Mouse (Mus musculus): Measurements from ENCODE around the gene Lemd1. TPM values are rescaled to one million over a fixed set of nuclear protein-coding genes. Genes with fewer than 3 reads are reported as not detected.
"Not testable (repeated sequence)": the region's sequence is repeated elsewhere in the genome, so short reads cannot be mapped to it uniquely, and the experiment has no call there.

The Lemd1 gene
- polyA plus RNA-seq, 1 experiment, result not detected

GRCm38 (mm10) chr1:132161211-132161880 lies 29.9 kb upstream of the Lemd1 start:
- no peak overlapping the region for H3K27ac ChIP-seq (ENCODE audit: control insufficient read depth, insufficient read depth, low read length)
- H3K4me3 ChIP-seq (ENCODE audit: control insufficient read depth, insufficient read depth, low read length), result no peak overlapping the region
- WGBS, result 82% methylated on average over 7 of the region's 7 CpGs
- no peaks in the 10 kb centered on the region for H3K27me3 ChIP-seq (ENCODE audit: control insufficient read depth, insufficient read depth, low read length)
- no peak for TF ChIP-seq CTCF (IDR thresholded peaks at IDR 0.05; ENCODE audit: borderline replicate concordance, control insufficient read depth, extremely low read depth, insufficient read depth, low read length, poor library complexity)
- no peak for TF ChIP-seq POLR2A (IDR thresholded peaks at IDR 0.05; ENCODE audit: control insufficient read depth, extremely low read depth, insufficient read depth, low read length, poor library complexity)
- no peaks in the 10 kb centered on the region for H3K4me1 ChIP-seq (replicated peaks; ENCODE audit: control insufficient read depth, insufficient read depth, low read length)
- no peak for DNase-seq
- no peaks in the 10 kb centered on the region for H3K36me3 ChIP-seq (ENCODE audit: control insufficient read depth, insufficient read depth, low read length)

DNA sequence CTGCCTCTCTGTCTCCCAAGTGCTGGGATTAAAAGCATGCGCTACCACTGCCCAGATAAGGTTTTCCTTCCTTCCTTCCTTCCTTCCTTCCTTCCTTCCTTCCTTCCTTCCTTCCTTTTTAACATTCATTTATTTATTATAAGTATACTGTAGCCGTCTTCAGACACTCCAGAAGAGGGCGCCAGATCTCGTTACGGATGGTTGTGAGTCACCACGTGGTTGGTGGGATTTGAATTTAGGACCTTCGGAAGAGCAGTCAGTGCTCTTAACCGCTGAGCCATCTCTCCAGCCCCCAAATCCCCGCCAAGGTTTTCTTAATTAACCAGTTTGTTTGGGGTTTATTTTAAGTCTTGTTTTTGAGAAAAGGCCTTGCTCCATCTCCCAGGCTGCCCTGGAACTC lies 28.6 kb upstream of the Lemd1 start:
- not testable (repeated sequence) for H3K36me3 ChIP-seq (ENCODE audit: control insufficient read depth, insufficient read depth, low read length); H3K4me1 ChIP-seq (replicated peaks; ENCODE audit: control insufficient read depth, insufficient read depth, low read length); H3K4me3 ChIP-seq (ENCODE audit: control insufficient read depth, insufficient read depth, low read length); DNase-seq; H3K27ac ChIP-seq (ENCODE audit: control insufficient read depth, insufficient read depth, low read length); H3K27me3 ChIP-seq (ENCODE audit: control insufficient read depth, insufficient read depth, low read length)
- 58% methylated on average over 9 of the region's 9 CpGs for WGBS

DNA sequence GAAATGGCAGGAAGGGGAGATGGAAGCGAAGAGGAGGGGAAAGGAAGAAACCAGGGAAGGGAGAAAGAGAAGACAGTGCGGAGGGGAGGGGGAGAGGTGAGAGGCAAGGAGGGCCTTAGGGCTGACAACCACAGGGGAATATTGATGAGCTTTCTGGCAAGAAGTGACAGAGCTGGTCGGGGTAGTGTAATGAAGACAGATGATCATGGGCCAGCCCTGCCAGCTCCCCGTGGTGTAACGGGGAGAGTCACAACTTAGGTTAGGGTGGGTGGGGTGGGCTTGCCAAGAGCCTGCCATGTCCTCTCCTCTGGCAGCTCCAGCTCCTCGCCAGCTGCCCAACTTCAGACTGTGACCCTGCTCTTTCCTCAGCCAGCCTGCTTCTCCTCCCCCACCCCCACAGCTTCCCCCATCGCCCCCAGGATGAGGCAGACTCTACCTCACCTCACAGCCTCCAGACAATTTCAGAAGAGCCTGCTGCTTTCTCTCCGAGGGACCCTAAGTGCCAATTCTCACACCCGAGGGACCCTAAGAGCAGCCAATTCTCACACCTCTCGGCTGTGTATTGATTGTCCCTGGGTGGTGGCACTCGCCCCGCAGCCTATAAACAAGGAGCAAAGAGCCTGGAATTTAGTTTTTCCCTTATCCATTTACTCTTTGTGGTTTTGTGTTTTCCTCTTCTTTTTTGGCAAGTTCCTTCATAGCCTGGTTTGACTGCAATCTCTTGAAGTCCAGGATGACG lies 26.3 kb upstream of the Lemd1 start:
- DNase-seq, result no peak
- H3K27me3 ChIP-seq (ENCODE audit: control insufficient read depth, insufficient read depth, low read length), result no peaks in the 10 kb centered on the region
- H3K36me3 ChIP-seq (ENCODE audit: control insufficient read depth, insufficient read depth, low read length), result no peaks in the 10 kb centered on the region
- 0 out of 2 replicates have a peak, but pooled peaks cover 2% of the 10 kb centered on the region for H3K4me1 ChIP-seq (replicated peaks; ENCODE audit: control insufficient read depth, insufficient read depth, low read length)
- 72% methylated on average over 13 of the region's 13 CpGs for WGBS
- no peak overlapping the region for H3K4me3 ChIP-seq (ENCODE audit: control insufficient read depth, insufficient read depth, low read length)
- H3K27ac ChIP-seq (ENCODE audit: control insufficient read depth, insufficient read depth, low read length), result no peak overlapping the region
- TF ChIP-seq POLR2A (IDR thresholded peaks at IDR 0.05; ENCODE audit: control insufficient read depth, extremely low read depth, insufficient read depth, low read length, poor library complexity) (no peak), CTCF (IDR thresholded peaks at IDR 0.05; ENCODE audit: borderline replicate concordance, control insufficient read depth, extremely low read depth, insufficient read depth, low read length, poor library complexity) (no peak)

DNA sequence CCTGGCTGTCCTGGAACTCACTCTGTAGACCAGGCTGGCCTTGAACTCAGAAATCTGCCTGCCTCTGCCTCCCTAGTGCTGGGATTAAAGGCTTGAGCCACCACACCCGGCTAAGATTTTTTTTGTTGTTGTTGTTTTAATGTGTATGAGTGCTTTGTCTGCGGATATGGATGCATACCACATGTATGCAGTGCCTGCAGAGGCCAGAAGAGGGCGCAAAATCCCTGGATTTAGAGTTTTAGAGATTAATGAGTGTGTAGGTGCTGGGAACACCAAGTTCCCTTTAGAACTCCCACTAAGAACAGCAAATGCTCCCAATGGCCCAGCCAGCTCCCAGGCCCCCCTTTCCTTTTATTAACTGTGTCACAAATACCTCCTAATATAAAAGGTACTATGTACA lies 25.4 kb upstream of the Lemd1 start:
- 70% methylated on average over 3 of the region's 3 CpGs for WGBS
- Histone ChIP-seq H3K36me3 (ENCODE audit: control insufficient read depth, insufficient read depth, low read length) (no peaks in the 10 kb centered on the region), H3K27ac (ENCODE audit: control insufficient read depth, insufficient read depth, low read length) (no peak overlapping the region), H3K4me1 (replicated peaks; ENCODE audit: control insufficient read depth, insufficient read depth, low read length) (peaks cover 2% of the 10 kb centered on the region; the same call in 1 of the 2 replicates), H3K27me3 (ENCODE audit: control insufficient read depth, insufficient read depth, low read length) (no peaks in the 10 kb centered on the region), H3K4me3 (ENCODE audit: control insufficient read depth, insufficient read depth, low read length) (no peak overlapping the region)
- peak; percentile 44 for DNase-seq
- TF ChIP-seq POLR2A (IDR thresholded peaks at IDR 0.05; ENCODE audit: control insufficient read depth, extremely low read depth, insufficient read depth, low read length, poor library complexity) (no peak), CTCF (IDR thresholded peaks at IDR 0.05; ENCODE audit: borderline replicate concordance, control insufficient read depth, extremely low read depth, insufficient read depth, low read length, poor library complexity) (no peak)

GRCm38 (mm10) chr1:132168115-132168767 lies 23.0 kb upstream of the Lemd1 start:
- Histone ChIP-seq H3K36me3 (ENCODE audit: control insufficient read depth, insufficient read depth, low read length) (no peaks in the 10 kb centered on the region), H3K4me1 (replicated peaks; ENCODE audit: control insufficient read depth, insufficient read depth, low read length) (peaks cover 2% of the 10 kb centered on the region; the same call in 1 of the 2 replicates), H3K4me3 (ENCODE audit: control insufficient read depth, insufficient read depth, low read length) (no peak overlapping the region), H3K27ac (ENCODE audit: control insufficient read depth, insufficient read depth, low read length) (no peak overlapping the region), H3K27me3 (ENCODE audit: control insufficient read depth, insufficient read depth, low read length) (no peaks in the 10 kb centered on the region)
- 18% methylated on average over 12 of the region's 12 CpGs for WGBS
- TF ChIP-seq CTCF (IDR thresholded peaks at IDR 0.05; ENCODE audit: borderline replicate concordance, control insufficient read depth, extremely low read depth, insufficient read depth, low read length, poor library complexity), result no peak
- no peak for TF ChIP-seq POLR2A (IDR thresholded peaks at IDR 0.05; ENCODE audit: control insufficient read depth, extremely low read depth, insufficient read depth, low read length, poor library complexity)
- peak; percentile 20 for DNase-seq

DNA sequence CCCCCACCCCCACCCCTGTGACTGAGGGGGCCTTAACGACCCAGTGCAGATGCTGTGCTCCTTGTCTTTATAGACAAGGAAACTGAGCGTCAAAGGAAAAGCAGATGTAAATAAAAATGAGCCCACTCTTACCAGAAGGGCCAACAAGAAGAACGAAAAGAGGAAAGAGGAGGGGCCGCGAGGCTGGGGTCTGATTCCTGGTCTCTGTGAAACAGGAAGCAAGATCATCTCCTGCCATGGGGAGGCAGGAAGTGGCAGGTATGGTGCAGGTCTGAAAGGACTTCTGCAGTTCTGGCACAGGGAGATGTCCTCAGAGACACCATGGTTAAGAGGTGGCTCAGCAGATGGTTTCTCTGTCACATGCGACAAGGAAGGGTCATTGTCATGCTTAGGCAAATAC lies 20.5 kb upstream of the Lemd1 start:
- TF ChIP-seq POLR2A (IDR thresholded peaks at IDR 0.05; ENCODE audit: control insufficient read depth, extremely low read depth, insufficient read depth, low read length, poor library complexity) (no peak), CTCF (IDR thresholded peaks at IDR 0.05; ENCODE audit: borderline replicate concordance, control insufficient read depth, extremely low read depth, insufficient read depth, low read length, poor library complexity) (no peak)
- WGBS, result 15% methylated on average over 6 of the region's 6 CpGs
- no peak for DNase-seq
- Histone ChIP-seq H3K4me1 (replicated peaks; ENCODE audit: control insufficient read depth, insufficient read depth, low read length) (peaks cover 2% of the 10 kb centered on the region; the same call in 1 of the 2 replicates), H3K27me3 (ENCODE audit: control insufficient read depth, insufficient read depth, low read length) (no peaks in the 10 kb centered on the region), H3K36me3 (ENCODE audit: control insufficient read depth, insufficient read depth, low read length) (no peaks in the 10 kb centered on the region), H3K4me3 (ENCODE audit: control insufficient read depth, insufficient read depth, low read length) (no peak overlapping the region), H3K27ac (ENCODE audit: control insufficient read depth, insufficient read depth, low read length) (no peak overlapping the region)
